Mouse (Mus musculus): ENCODE results near the gene Ankrd26.

DNA sequence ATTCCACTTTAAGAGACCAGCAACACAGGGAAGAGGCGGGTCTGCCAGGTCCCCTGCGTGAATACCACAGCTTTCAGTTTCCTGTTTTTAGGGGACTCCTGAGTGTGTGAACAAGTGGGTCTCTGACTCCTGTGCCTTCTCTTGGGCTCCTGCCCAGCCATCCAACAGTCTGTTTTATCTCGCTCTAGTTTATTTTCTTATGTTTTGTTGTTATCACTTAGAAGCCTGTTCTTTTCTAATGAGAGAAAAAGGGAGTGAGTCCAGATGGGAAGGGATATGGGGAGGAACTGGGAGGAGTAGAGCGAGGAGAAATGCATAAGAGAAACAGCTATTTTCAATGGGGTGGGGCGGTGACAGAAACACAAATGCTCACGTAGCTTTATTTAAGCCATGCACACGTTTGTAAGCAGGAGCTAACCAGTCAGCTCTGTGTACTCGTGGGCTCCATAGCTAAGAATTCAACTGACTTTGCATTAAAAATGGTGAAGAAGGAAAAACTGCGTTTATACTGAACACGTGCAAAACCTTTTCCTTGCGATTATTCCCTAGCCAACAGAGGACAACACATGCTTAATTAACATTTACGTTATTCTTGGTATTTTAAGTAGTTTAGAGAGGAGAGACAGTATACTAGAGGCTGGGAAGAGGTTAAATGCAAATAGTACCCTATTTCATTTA lies 48.6 kb downstream of the Ankrd26 start:
- TF ChIP-seq POLR2A (IDR thresholded peaks at IDR 0.05; ENCODE audit: borderline replicate concordance, extremely low read depth, low read depth, low read length) (no peak), CTCF (IDR thresholded peaks at IDR 0.05; ENCODE audit: insufficient read depth, low read length) (no peak)
